Mouse (Mus musculus) lung, postnatal 0 days (tissue): ENCODE data around the gene Itgb8. TPM values are rescaled to one million over a fixed set of nuclear protein-coding genes. Genes with fewer than 3 reads are reported as not detected.

Experiments used
- ATAC-seq: fragments of 200-750 bp; cut with Nextera tagmentation; 2 replicates; pipeline ENCODE4 v1.8.0; 2017; ENCODE audit warnings: moderate library complexity
- DNase-seq: peaks from one replicate; pipeline ENCODE4 v3.0.0-alpha.2; 2016; ENCODE audit warnings: low spot score
- H3K27ac ChIP-seq: fragments of 300-500 bp; sonication (generic); 2 replicates; pipeline ENCODE4 v1.5.1; 2014; ENCODE audit warnings: antibody characterized with exemption, mild to moderate bottlenecking, low read length, mixed read lengths
- H3K27me3 ChIP-seq: fragments of 300-500 bp; sonication (generic); replicated peaks from 2 replicates; pipeline ENCODE4 v1.6.1; 2014; ENCODE audit warnings: low read length, mixed read lengths; ENCODE audit not compliant: insufficient read depth
- H3K36me3 ChIP-seq: fragments of 300-500 bp; sonication (generic); 2 replicates; pipeline ENCODE4 v1.6.1; 2014; ENCODE audit warnings: low read length, mixed read lengths; ENCODE audit not compliant: insufficient read depth
- H3K4me1 ChIP-seq: fragments of 300-500 bp; sonication (generic); 2 replicates; pipeline ENCODE4 v1.6.1; 2014; ENCODE audit warnings: antibody characterized with exemption, low read depth, low read length, mixed read lengths; ENCODE audit not compliant: insufficient read depth
- H3K4me2 ChIP-seq: fragments of 300-500 bp; sonication (generic); replicated peaks from 2 replicates; pipeline ENCODE4 v1.6.1; 2014; ENCODE audit warnings: low read depth, mild to moderate bottlenecking, low read length, moderate library complexity, mixed read lengths
- H3K4me3 ChIP-seq: fragments of 300-500 bp; sonication (generic); 2 replicates; pipeline ENCODE4 v1.5.1; 2014; ENCODE audit warnings: low read depth, low read length
- H3K9ac ChIP-seq: fragments of 300-500 bp; sonication (generic); replicated peaks from 2 replicates; pipeline ENCODE4 v1.6.1; 2014; ENCODE audit warnings: low read depth, mild to moderate bottlenecking
- H3K9me3 ChIP-seq: fragments of 300-500 bp; sonication (generic); 2 replicates; pipeline ENCODE4 v1.6.1; 2016; ENCODE audit warnings: low read length, mixed read lengths
- CTCF ChIP-seq: IDR thresholded peaks from 2 replicates; pipeline ENCODE4 v1.5.1; 2016; ENCODE audit warnings: antibody characterized with exemption, mild to moderate bottlenecking
- EP300 ChIP-seq: IDR thresholded peaks from 2 replicates; pipeline ENCODE4 v1.6.1; 2016; ENCODE audit warnings: antibody characterized with exemption, mild to moderate bottlenecking, control low read depth
- WGBS: fragments of 180-500 bp; shearing (Covaris S2); extraction: QIAGEN DNeasy Blood & Tissue Kit; methylation state at CpG from one replicate; pipeline ENCODE4 v1.1.7; 2014; 5-methylcytosine and 5-hydroxymethylcytosine counted together
- polyA plus RNA-seq: library from polyadenylated mRNA; unstranded; fragments of >200 nt; fragmentation: Nextera tagmentation; extraction: Ambion mirVana; gene quantifications from 2 replicates; pipeline ENCODE4 v1.2.1, GENCODE M21; 2015

Gene Itgb8
- polyA plus RNA-seq, 1 experiment from 2014 or later = 0.87 TPM

DNA sequence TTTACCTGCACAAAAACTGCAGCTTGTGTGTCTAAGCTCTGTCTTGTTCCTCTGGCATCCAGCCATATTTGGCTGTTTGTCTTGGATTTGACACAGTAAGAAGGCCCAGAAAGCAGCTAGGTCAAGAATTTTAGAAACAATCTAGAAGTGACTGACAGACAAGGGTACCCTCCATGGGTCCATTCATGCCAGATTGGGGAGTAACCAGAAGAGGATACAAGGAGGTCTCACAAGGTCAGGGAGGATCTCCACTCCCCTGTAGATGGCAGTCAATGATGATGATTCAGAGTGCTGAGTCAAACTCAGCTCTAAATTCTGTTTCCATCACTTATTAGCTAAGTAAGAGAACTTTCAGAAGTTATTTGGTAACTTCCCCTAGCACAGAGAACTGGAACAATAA, 8.2 kb downstream of the Itgb8 start:
- DNase-seq (no peak), ATAC-seq (no peak)
- no peak for TF ChIP-seq CTCF
- TF ChIP-seq EP300 = no peak
- Histone ChIP-seq H3K9me3 (no peaks in the 10 kb centered on the region), H3K4me2 (no peak overlapping the region), H3K36me3 (no peaks in the 10 kb centered on the region), H3K4me1 (no peaks in the 10 kb centered on the region), H3K27me3 (no peaks in the 10 kb centered on the region), H3K4me3 (no peak overlapping the region), H3K9ac (no peak overlapping the region), H3K27ac (no peak overlapping the region)

- TF ChIP-seq CTCF (no peak), EP300 (no peak)
Measured at GRCm38 (mm10) chr12:119229601-119230000, 9.0 kb downstream of the Itgb8 start.

DNA sequence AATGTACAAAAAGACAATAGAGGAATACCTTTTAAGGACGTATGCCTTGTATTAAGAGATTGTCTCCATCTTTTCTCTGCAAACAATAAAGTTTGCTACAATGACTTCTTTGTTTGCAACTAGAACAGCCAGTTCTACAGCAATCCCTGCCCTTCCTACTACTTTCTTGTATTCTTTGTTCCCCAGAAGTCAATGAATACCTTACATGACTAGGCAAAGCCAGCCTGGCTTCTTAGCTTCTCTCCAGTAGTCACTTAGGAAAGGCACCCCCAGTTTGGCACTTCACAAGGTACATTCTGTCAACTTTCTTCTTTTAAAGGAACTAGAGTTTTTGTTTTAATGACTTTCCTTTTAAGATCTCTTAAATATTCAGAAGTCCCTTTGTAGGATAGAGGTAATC, 10.7 kb downstream of the Itgb8 start:
- Histone ChIP-seq H3K4me2 (no peak overlapping the region), H3K27ac (no peak overlapping the region), H3K4me3 (no peak overlapping the region), H3K36me3 (no peaks in the 10 kb centered on the region), H3K27me3 (no peaks in the 10 kb centered on the region), H3K4me1 (no peaks in the 10 kb centered on the region), H3K9ac (no peak overlapping the region), H3K9me3 (no peaks in the 10 kb centered on the region)
- ATAC-seq (no peak), DNase-seq (no peak)
- TF ChIP-seq CTCF (no peak), EP300 (no peak)
- WGBS = 56% methylated on average over 1 of the region's 1 CpGs

More at GRCm38 (mm10) chr12:119229601-119230000, 9.0 kb downstream of the Itgb8 start:
- Histone ChIP-seq H3K36me3 (no peaks in the 10 kb centered on the region), H3K4me1 (no peaks in the 10 kb centered on the region), H3K4me2 (no peak overlapping the region), H3K27me3 (no peaks in the 10 kb centered on the region), H3K4me3 (no peak overlapping the region), H3K27ac (no peak overlapping the region), H3K9ac (no peak overlapping the region), H3K9me3 (no peaks in the 10 kb centered on the region)
- ATAC-seq = no peak
- WGBS = 81% methylated on average over 2 of the region's 2 CpGs
- no peak for DNase-seq

GRCm38 (mm10) chr12:119224699-119225098, 13.9 kb downstream of the Itgb8 start:
- H3K9me3 ChIP-seq = no peaks in the 10 kb centered on the region
- H3K27ac ChIP-seq = no peak overlapping the region
- no peaks in the 10 kb centered on the region for H3K36me3 ChIP-seq
- no peak overlapping the region for H3K4me2 ChIP-seq
- TF ChIP-seq CTCF (no peak), EP300 (no peak)
- H3K4me1 ChIP-seq = no peaks in the 10 kb centered on the region
- no peak overlapping the region for H3K9ac ChIP-seq
- DNase-seq (no peak), ATAC-seq (no peak)
- no peak overlapping the region for H3K4me3 ChIP-seq
- H3K27me3 ChIP-seq = no peaks in the 10 kb centered on the region

DNA sequence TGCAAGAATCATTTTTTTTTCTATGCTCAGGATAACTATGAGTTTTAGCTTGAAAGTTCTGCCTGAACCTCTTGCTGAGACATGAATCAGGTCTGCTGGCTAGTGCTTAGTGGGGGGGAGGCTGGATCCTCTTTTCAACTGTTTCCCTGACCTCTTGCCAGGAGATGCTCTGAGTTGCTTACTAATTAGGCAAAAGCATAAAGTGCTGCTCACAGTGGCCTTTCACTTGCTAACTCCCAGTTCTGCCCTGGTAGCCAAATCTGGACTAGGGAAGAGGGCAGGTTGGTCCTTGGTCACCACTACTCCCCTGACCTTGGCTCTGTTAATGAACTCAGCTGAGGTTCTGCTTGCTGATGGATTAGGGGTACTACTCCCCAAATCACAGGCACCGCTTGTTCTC, 19.2 kb downstream of the Itgb8 start:
- Histone ChIP-seq H3K27me3 (no peaks in the 10 kb centered on the region), H3K9ac (no peak overlapping the region), H3K36me3 (no peaks in the 10 kb centered on the region), H3K4me3 (no peak overlapping the region), H3K9me3 (no peaks in the 10 kb centered on the region), H3K27ac (no peak overlapping the region), H3K4me1 (no peaks in the 10 kb centered on the region), H3K4me2 (no peak overlapping the region)
- WGBS = 89% methylated on average over 1 of the region's 1 CpGs
- TF ChIP-seq CTCF = no peak
- TF ChIP-seq EP300 = no peak
- no peak for ATAC-seq
- no peak for DNase-seq

DNA sequence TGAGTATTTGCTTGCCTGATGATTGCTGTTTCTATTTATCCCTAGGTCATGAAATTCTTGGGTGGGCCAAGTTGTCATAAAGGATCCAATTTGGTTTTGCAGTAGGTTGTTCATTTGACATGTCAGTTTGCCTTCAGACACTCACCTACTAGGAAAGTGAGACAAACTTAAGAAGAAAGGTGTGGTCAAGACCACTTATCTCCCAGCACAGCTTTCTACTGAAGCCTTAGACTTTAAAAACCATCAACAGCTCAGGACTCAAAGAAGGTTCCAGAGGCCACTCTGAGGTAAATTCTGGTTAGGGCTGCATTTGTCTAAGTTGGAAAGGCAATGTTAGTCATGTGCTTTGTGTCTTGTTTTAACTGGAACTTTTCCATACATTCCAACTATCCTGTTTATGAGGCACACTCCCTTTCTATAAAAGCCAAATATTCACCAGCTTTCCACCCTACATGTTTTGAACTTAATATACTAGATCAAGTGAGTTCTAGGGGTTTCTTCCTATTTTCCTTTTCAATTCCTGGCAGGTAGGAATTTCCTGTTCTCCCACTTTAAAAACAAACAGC, 20.8 kb downstream of the Itgb8 start:
- H3K4me2 ChIP-seq = no peak overlapping the region
- H3K9ac ChIP-seq = no peak overlapping the region
- ATAC-seq = no peak
- H3K36me3 ChIP-seq = no peaks in the 10 kb centered on the region
- no peak for TF ChIP-seq CTCF
- no peak for TF ChIP-seq EP300
- no peak overlapping the region for H3K27ac ChIP-seq
- H3K9me3 ChIP-seq = no peaks in the 10 kb centered on the region
- no peaks in the 10 kb centered on the region for H3K27me3 ChIP-seq
- H3K4me3 ChIP-seq = no peak overlapping the region
- DNase-seq = no peak
- no peaks in the 10 kb centered on the region for H3K4me1 ChIP-seq

GRCm38 (mm10) chr12:119215225-119215624, 23.4 kb downstream of the Itgb8 start:
- WGBS = 89% methylated on average over 3 of the region's 3 CpGs
- no peaks in the 10 kb centered on the region for H3K9me3 ChIP-seq
- no peak for TF ChIP-seq EP300
- TF ChIP-seq CTCF = no peak
- no peaks in the 10 kb centered on the region for H3K36me3 ChIP-seq
- H3K27me3 ChIP-seq = no peaks in the 10 kb centered on the region
- no peak for DNase-seq
- H3K27ac ChIP-seq = no peak overlapping the region
- no peak for ATAC-seq
- H3K9ac ChIP-seq = no peak overlapping the region
- H3K4me2 ChIP-seq = no peak overlapping the region
- no peak overlapping the region for H3K4me3 ChIP-seq
- H3K4me1 ChIP-seq = no peaks in the 10 kb centered on the region
